Mouse (Mus musculus): ENCODE measurements around the gene Prkar1a. TPM values are rescaled to one million over a fixed set of nuclear protein-coding genes. Genes with fewer than 3 reads are reported as not detected.

The Prkar1a gene
- total and polyA plus RNA-seq, 2 experiments from 2014 or later, result 294 to 468 TPM

DNA sequence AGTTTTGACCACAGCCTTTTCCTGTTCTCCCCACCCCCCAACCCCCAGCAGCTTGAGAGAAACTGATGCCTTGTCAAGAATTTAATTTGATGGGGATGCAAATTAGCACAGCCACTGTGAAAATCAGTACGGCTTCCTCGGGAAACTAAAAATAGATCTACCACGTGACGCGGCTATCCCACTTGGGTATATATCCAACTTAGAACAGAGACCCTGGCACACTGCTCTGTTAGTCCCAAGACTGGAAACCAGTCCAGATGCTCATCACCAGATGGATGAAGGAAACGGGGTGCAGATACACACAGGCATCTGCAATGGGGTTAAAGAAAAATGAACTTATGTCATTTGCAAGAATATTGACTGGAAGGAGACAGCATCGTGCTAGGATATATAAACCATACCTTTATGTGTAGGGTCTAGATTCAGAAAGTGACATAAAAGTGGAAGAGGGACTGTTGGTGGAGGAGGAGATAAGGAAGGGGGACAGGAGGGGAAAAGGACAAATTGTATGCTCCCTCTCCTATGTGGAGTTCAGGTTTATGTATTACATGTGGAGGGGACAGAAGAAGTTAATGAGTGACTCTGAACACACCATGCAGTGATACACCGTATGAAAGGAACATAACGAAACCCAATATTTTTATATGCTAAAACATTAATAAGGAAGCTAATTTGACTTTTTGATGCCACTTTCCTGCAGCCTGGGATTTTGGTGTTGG is 56.3 kb downstream of the Prkar1a start:
- H3K36me3 ChIP-seq (ENCODE audit: insufficient read depth), result no peaks in the 10 kb centered on the region
- H3K4me1 ChIP-seq (ENCODE audit: insufficient read depth), result peaks cover 15% of the 10 kb centered on the region; the same call in 1 of the 2 replicates
- H3K9ac ChIP-seq, result no peak overlapping the region
- H3K27me3 ChIP-seq (ENCODE audit: insufficient read depth, low read length), result no peaks in the 10 kb centered on the region
- no peak overlapping the region for H3K27ac ChIP-seq (ENCODE audit: low read depth, low read length)
- H3K9me3 ChIP-seq (ENCODE audit: low read length), result no peaks in the 10 kb centered on the region
- peak; percentile 74 for ATAC-seq
- no peak for TF ChIP-seq CTCF (IDR thresholded peaks at IDR 0.05; ENCODE audit: low read depth)
- 44% methylated on average over 9 of the region's 9 CpGs for WGBS
- H3K4me2 ChIP-seq (ENCODE audit: low read depth), result no peak overlapping the region
- no peak overlapping the region for H3K4me3 ChIP-seq (ENCODE audit: low read depth, low read length)
- DNase-seq, result peak; percentile 64

- DNase-seq (no peak), ATAC-seq (no peak)
- Histone ChIP-seq H3K4me2 (ENCODE audit: low read depth) (no peak overlapping the region), H3K9me3 (ENCODE audit: low read length) (no peaks in the 10 kb centered on the region), H3K4me3 (ENCODE audit: low read depth, low read length) (no peak overlapping the region), H3K9ac (no peak overlapping the region), H3K27me3 (ENCODE audit: insufficient read depth, low read length) (no peaks in the 10 kb centered on the region), H3K36me3 (ENCODE audit: insufficient read depth) (no peaks in the 10 kb centered on the region), H3K27ac (ENCODE audit: low read depth, low read length) (no peak overlapping the region), H3K4me1 (ENCODE audit: insufficient read depth) (peaks cover 15% of the 10 kb centered on the region; the same call in 1 of the 2 replicates)
- 68% methylated on average over 9 of the region's 9 CpGs for WGBS
- no peak for TF ChIP-seq CTCF (IDR thresholded peaks at IDR 0.05; ENCODE audit: low read depth)
Measured at GRCm38 (mm10) chr11:109706055-109706412, 56.8 kb downstream of the Prkar1a start.

GRCm38 (mm10) chr11:109706586-109706985 is 57.4 kb downstream of the Prkar1a start:
- Histone ChIP-seq H3K36me3 (ENCODE audit: insufficient read depth) (no peaks in the 10 kb centered on the region), H3K4me3 (ENCODE audit: low read depth, low read length) (no peak overlapping the region), H3K9ac (no peak overlapping the region), H3K27ac (ENCODE audit: low read depth, low read length) (no peak overlapping the region), H3K9me3 (ENCODE audit: low read length) (no peaks in the 10 kb centered on the region), H3K27me3 (ENCODE audit: insufficient read depth, low read length) (no peaks in the 10 kb centered on the region), H3K4me2 (ENCODE audit: low read depth) (no peak overlapping the region), H3K4me1 (ENCODE audit: insufficient read depth) (peaks cover 15% of the 10 kb centered on the region; the same call in 1 of the 2 replicates)
- ATAC-seq, result no peak
- no peak for DNase-seq
- TF ChIP-seq CTCF (IDR thresholded peaks at IDR 0.05; ENCODE audit: low read depth), result no peak
- WGBS, result 75% methylated on average over 4 of the region's 4 CpGs

DNA sequence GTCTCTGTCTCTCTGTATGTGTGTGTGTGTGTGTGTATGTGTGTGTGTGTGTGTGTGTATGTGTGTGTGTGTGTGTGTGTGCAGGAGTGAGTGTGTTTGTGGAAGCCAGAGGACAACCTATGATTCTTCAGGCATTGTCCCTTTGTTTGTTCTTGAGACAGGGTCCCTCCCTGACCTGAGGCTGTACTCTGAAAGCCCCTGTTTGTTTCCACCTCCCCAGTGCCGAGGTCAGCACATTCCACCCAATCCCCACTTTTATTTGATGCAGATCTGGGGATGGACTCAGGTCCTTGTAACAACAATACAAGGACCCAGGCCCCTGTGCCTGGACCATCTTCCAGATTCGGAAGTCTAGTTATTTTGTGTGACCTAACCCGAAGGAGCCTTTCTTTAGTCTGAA is 58.2 kb downstream of the Prkar1a start:
- no peaks in the 10 kb centered on the region for H3K36me3 ChIP-seq (ENCODE audit: insufficient read depth)
- H3K27ac ChIP-seq (ENCODE audit: low read depth, low read length), result no peak overlapping the region
- DNase-seq (no peak), ATAC-seq (no peak)
- H3K9ac ChIP-seq, result no peak overlapping the region
- no peak overlapping the region for H3K4me2 ChIP-seq (ENCODE audit: low read depth)
- no peak for TF ChIP-seq CTCF (IDR thresholded peaks at IDR 0.05; ENCODE audit: low read depth)
- no peaks in the 10 kb centered on the region for H3K27me3 ChIP-seq (ENCODE audit: insufficient read depth, low read length)
- no peaks in the 10 kb centered on the region for H3K9me3 ChIP-seq (ENCODE audit: low read length)
- peaks cover 15% of the 10 kb centered on the region; the same call in 1 of the 2 replicates for H3K4me1 ChIP-seq (ENCODE audit: insufficient read depth)
- 77% methylated on average over 3 of the region's 3 CpGs for WGBS
- H3K4me3 ChIP-seq (ENCODE audit: low read depth, low read length), result no peak overlapping the region

DNA sequence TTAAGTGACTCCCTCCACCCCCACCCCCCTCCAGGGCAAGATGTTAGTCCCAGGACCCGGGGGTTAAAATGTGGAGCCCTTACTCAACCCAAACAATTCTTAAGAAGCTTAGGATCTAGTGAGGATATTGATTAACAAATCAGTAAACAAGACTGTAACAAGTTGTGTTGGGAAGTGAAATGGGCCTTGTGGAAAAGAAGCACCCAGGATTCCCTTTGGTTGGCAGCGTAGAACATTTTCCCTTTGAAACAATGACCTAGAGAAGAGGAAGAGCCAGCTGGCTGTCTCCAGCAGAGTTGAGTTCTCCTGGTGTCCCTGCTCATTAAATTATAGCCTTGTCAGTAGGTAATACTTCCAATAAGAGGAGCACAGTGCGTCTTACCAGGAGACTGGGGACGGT is 59.6 kb downstream of the Prkar1a start:
- Histone ChIP-seq H3K27me3 (ENCODE audit: insufficient read depth, low read length) (no peaks in the 10 kb centered on the region), H3K4me3 (ENCODE audit: low read depth, low read length) (no peak overlapping the region), H3K9ac (no peak overlapping the region), H3K27ac (ENCODE audit: low read depth, low read length) (no peak overlapping the region), H3K4me2 (ENCODE audit: low read depth) (no peak overlapping the region), H3K4me1 (ENCODE audit: insufficient read depth) (peaks cover 15% of the 10 kb centered on the region; the same call in 1 of the 2 replicates), H3K9me3 (ENCODE audit: low read length) (no peaks in the 10 kb centered on the region), H3K36me3 (ENCODE audit: insufficient read depth) (no peaks in the 10 kb centered on the region)
- 92% methylated on average over 4 of the region's 4 CpGs for WGBS
- TF ChIP-seq CTCF (IDR thresholded peaks at IDR 0.05; ENCODE audit: low read depth), result no peak
- ATAC-seq (no peak), DNase-seq (no peak)

GRCm38 (mm10) chr11:109709501-109709900 is 60.3 kb downstream of the Prkar1a start:
- TF ChIP-seq CTCF (IDR thresholded peaks at IDR 0.05; ENCODE audit: low read depth), result no peak
- DNase-seq (no peak), ATAC-seq (no peak)
- Histone ChIP-seq H3K27me3 (ENCODE audit: insufficient read depth, low read length) (no peaks in the 10 kb centered on the region), H3K36me3 (ENCODE audit: insufficient read depth) (no peaks in the 10 kb centered on the region), H3K4me3 (ENCODE audit: low read depth, low read length) (no peak overlapping the region), H3K9me3 (ENCODE audit: low read length) (no peaks in the 10 kb centered on the region), H3K4me2 (ENCODE audit: low read depth) (no peak overlapping the region), H3K9ac (no peak overlapping the region), H3K27ac (ENCODE audit: low read depth, low read length) (no peak overlapping the region), H3K4me1 (ENCODE audit: insufficient read depth) (peaks cover 12% of the 10 kb centered on the region; the same call in 1 of the 2 replicates)
- WGBS, result 87% methylated on average over 5 of the region's 5 CpGs

DNA sequence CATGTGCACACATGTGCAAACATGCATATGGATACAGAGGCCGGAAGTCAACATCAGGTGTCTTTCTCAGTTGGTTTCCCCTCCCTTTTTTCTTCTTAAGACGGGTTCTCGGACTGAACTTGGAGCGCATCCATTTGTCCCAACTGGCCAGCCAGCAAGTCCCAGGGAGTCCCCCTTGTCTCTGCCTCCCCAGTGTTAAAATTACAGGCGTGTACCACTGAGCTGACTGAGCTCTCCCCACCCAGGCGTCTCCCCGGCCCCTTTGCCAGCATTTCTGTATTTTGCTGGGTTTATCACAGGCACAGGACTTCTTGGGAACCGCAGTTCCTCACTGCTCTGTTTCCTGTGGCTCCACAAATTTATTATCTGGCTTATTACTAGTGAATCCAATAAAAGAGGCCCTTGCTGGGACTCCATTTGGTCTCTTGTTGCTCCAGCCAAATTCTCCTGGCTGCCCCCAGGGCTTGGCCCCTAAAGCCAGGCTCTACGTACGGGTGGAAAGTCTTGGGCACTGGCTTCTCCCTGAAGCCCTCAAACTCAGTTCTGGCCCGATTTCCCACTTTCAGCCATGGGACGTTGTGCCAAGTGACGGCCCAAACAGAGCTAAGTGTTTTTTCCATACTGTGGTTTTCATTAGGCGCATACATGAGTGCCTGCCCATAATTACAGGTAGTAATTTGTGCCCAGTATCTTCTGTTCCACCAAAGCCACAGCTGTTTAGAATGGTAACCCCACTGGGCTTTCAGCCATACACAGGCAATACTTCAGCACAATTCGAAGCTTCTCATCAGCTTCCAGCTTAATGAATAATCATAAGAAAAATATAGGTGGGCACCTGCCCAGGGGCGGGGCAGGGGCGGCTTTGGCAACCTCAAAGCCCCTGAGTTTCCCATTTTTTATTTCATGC is 65.4 kb downstream of the Prkar1a start:
- Histone ChIP-seq H3K27me3 (ENCODE audit: insufficient read depth, low read length) (no peaks in the 10 kb centered on the region), H3K4me1 (ENCODE audit: insufficient read depth) (peaks cover 6% of the 10 kb centered on the region; the same call in 1 of the 2 replicates), H3K9ac (no peak overlapping the region), H3K4me2 (ENCODE audit: low read depth) (no peak overlapping the region), H3K4me3 (ENCODE audit: low read depth, low read length) (no peak overlapping the region), H3K9me3 (ENCODE audit: low read length) (no peaks in the 10 kb centered on the region), H3K36me3 (ENCODE audit: insufficient read depth) (no peaks in the 10 kb centered on the region), H3K27ac (ENCODE audit: low read depth, low read length) (no peak overlapping the region)
- ATAC-seq, result no peak
- WGBS, result 71% methylated on average over 17 of the region's 17 CpGs
- no peak for DNase-seq
- TF ChIP-seq CTCF (IDR thresholded peaks at IDR 0.05; ENCODE audit: low read depth), result no peak
